Mouse (Mus musculus) ZHBTc4 (cell line): Measurements from ENCODE around the gene Hormad2.

Experiments used
- DNase-seq: peaks from one replicate; pipeline ENCODE4 v3.0.0-alpha.2; 2011; ENCODE audit warnings: low read depth, low spot score

Hormad2 gene

DNA sequence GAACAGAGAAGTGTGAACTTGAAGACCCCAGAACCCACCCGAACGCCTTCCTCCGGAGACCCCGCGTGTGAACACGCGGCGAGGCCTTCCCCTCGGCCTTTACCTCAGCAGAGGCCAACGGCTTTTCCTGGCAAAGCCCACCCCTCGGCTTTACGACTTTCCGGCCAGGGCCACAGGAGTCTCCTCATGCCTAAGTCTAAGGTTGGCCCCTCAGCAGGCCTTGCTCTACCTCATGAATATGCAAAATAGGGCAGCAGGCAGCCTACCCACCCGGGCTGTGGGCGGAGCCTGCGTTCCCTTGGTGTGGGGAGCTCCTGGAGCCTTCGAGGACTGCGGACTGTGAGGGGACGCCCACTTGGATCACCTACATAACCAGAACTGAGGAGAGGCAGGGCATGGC is at the start of gene Hormad2:
TSS of gene Hormad2 (minus strand) at position 128 of the 400 bp plus-strand sequence.
- peak; percentile 94 for DNase-seq

DNA sequence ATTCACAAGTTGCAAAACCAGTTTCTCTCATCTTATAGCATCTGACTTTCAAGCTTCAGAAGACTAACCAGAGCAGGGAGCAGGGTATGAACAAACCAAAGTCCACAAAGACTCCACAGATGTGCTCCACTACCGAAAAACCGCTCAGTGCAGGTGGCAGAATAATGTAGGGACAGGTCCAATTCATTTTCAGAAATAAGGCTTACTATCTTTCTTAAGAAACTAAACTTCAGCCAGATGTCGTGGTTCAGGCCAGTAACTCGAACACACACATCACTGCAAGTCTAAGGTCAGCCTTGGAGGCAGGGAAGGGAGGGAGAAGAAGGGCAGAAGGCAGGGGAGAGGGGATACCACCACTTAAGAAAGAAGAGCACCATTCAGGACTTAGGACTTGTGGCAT is 48.3 kb upstream of the Hormad2 start:
- DNase-seq = no peak

DNA sequence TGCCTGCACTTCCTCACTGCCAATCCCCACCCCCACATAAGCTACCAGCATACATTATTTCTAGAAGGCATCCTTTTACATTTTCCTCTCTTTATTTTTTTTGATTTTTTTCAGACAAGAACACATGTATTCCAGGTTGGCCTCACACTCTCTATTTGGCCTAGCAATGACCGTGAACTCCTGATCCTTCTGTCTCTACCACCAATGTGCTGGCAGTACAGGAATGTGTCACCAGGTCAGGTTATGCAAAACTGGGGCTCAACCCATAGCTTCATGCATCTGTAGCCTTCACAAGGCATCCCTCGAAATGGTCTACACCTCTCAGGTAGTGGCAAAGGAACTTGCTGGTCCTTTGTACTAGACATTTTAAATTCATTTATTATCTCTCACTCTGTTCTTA is 47.9 kb upstream of the Hormad2 start:
- DNase-seq = no peak

- no peak for DNase-seq
These were observed 47.5 kb upstream of the Hormad2 start for GRCm38 (mm10) chr11:4488367-4488766.

- no peak for DNase-seq
These were observed 46.6 kb upstream of the Hormad2 start for GRCm38 (mm10) chr11:4487401-4487965.

- no peak for DNase-seq
These were observed 43.6 kb upstream of the Hormad2 start for GRCm38 (mm10) chr11:4484541-4484940.

- DNase-seq = no peak
These were observed 41.7 kb upstream of the Hormad2 start for GRCm38 (mm10) chr11:4482641-4483040.

GRCm38 (mm10) chr11:4476184-4476697 is 35.3 kb upstream of the Hormad2 start:
- no peak for DNase-seq

GRCm38 (mm10) chr11:4472464-4473179 is 31.7 kb upstream of the Hormad2 start:
- no peak for DNase-seq

GRCm38 (mm10) chr11:4471734-4472133 is 30.8 kb upstream of the Hormad2 start:
- no peak for DNase-seq

DNA sequence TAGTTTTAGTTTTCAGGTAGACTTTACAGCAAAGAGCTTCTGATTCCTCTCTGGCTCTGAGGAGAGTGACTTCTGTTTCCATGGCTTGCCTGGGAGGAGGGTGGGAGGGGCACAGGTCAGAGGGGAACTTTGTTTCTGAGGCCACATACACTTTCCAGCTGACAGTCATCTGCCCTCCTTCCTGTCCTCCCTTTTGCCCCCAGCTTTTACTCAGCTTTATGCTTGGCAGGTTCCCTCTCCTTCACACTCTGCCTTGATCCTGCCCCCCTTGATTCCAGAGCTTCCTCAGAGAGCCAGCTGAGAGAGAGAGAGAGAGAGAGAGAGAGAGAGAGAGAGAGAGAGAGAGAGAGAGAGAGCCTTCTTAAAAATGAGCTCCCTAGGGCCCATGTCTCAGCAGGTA is 30.3 kb upstream of the Hormad2 start:
- no peak for DNase-seq

DNA sequence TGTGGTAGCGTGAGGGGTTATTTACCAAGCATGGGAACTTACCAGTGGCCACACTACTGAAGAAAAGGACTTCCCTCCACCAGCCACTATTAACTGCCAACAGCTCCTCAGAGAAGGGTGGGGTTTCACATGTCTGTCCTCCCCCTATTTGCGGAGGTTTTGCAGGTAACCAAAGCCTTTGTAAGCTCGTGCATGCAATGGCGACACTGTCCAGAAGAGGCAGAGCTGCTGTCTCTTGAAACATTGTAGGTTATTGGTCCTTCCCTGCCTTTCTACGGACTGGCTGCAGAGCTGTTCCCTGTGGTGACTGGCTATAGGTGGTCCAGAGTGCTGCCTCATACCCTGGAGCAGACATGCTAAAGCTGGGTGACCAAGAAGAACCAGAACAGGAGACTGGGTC is 28.2 kb upstream of the Hormad2 start:
- peak; percentile 78 for DNase-seq

GRCm38 (mm10) chr11:4467436-4467835 is 26.5 kb upstream of the Hormad2 start:
- peak; percentile 68 for DNase-seq

DNA sequence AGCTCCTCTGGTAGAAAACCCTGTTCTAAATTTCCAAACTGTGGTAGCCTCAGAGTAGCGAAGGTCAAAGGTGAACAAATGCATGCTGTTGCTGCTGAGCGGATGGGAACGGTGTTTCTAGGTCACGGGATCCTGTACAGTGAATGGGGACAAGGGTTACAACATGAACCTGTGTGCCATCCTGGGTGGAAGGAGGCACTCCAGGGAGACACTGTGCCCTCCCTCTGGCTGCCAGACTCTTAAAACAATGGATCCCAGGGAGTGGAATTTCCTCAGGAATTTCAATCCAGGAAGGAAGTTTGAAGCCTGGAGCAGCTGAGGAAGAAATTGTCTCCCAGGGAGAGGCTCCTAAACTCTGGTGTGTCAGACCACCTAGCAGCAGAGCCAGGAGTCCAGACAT is 25.3 kb upstream of the Hormad2 start:
- DNase-seq = peak; percentile 80

DNA sequence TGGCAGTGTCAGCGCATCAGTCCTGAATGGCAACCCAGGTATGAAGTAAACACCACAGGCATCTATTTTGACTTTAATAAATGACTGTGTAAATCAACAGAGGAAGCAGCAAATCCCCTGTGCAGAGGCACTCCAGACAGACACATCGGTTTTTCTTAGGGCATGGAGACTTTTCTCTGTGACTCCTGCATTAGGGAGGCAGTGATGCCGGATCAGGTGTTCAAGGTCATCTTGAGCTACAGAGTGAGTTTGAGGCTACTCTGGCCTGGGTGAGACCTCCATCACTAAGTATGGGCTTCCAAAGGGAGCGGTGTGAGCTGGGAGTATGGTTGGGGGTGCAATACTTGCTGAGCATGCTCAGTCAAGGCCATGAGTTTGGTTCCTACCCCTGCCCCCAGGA is 23.7 kb upstream of the Hormad2 start:
- peak; percentile 62 for DNase-seq

GRCm38 (mm10) chr11:4464186-4464585 is 23.3 kb upstream of the Hormad2 start:
- DNase-seq = peak; percentile 90

GRCm38 (mm10) chr11:4462868-4463267 is 22.0 kb upstream of the Hormad2 start:
- DNase-seq = peak; percentile 93

DNA sequence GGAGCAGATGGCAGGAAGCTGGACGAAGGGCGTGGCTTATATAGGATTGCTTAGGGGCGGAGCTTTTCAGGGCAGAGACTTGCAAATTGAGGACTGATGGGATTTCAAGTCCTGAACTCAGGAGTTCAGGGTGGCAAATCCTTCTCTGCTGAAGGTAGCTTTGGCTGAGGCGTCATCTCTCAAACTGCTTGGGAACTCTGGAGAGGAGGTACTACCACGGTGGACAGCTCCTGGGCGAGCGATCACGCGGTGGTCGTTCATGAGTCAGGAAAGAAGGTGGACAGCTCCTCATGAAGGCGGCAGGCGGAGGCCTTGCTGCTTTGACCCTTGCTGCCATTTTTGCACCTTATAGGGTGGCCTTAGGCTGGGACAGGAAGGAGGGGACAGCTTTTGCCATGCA is 20.2 kb upstream of the Hormad2 start:
- DNase-seq = peak; percentile 94

DNA sequence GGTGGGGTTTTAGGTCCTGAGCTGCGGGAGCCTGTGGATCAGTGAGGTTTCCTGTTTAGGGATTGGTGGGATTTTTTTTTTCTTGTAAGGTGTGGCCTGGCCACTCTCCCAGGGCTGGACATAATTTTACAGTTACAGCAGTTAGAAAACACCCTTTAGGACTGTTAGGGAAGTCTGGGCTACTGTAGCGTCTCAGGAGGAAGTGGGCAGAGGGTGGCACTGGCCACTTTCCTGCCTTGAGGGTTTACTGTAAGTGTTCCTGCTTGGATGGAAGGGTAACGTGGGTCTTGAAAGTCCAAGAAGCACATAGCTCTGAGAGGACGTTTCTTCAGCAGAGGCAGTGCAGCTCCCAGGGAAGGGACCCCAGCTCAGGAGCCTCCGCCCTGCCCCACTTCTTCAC is 19.7 kb upstream of the Hormad2 start:
- DNase-seq = no peak

GRCm38 (mm10) chr11:4454895-4455535 is 14.1 kb upstream of the Hormad2 start:
- no peak for DNase-seq

- no peak for DNase-seq
These were observed 11.7 kb upstream of the Hormad2 start for GRCm38 (mm10) chr11:4452467-4453184.

- peak; percentile 91 for DNase-seq
These were observed 10.2 kb upstream of the Hormad2 start for GRCm38 (mm10) chr11:4451116-4451515.
